Mouse (Mus musculus): ENCODE results near the gene Glipr1l1. TPM values are rescaled to one million over a fixed set of nuclear protein-coding genes. Genes with fewer than 3 reads are reported as not detected.
A peak's percentile ranks its signal among the peaks of the same experiment; 100 is the strongest.
"Not testable (repeated sequence)": the region's sequence is repeated elsewhere in the genome, so short reads cannot be mapped to it uniquely, and the experiment has no call there.

Gene Glipr1l1
- not detected in 2 replicates for polyA plus RNA-seq (2012; rRNA removed)

DNA sequence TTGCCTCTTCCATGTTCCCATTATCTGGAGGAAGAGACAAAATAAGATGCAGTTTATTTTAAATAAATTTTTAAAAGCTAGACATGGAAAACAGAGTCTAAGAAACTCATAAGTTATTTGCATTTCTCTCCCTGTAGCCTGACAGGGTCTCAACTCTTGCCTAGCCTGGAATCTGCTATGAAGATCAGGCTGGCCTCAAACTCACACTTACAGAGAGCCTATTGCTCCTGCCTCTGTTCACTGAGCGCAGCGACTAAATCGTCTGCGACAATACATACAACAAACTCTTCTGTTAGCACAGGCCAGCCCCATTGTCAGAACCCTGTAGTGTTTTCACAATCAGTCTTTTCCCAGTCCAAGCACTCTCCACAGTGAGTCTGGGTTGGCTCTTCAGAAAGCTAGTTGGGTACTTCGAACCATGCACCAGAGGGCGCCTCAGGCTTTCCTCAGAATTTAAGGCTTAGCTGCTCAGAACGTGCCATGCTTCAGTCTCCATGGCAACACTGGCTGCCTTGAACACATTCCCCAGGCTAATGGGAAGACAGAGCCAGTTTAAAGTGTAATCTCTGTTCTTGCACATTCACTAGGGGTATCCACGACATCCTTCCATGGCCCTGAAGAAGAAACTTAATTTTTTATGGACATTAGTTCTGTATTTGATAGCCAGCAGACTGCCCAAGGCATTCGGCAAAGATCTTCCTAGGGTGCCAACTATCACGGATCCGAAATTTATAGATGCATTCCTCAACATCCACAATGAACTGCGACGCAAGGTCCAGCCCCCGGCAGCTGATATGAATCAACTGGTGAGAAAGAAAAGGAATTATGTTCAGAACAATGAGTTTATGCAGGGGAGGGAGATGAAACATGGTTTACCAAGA, at the start of gene Glipr1l1:
Gene Glipr1l1, plus strand, starts transcription at position 488 of the 881 bp plus-strand sequence.
- DNase-seq: peak; percentile 66
- no peaks in the 10 kb centered on the region for H3K27me3 ChIP-seq (replicated peaks; ENCODE audit: control insufficient read depth, insufficient read depth, low read length)

DNA sequence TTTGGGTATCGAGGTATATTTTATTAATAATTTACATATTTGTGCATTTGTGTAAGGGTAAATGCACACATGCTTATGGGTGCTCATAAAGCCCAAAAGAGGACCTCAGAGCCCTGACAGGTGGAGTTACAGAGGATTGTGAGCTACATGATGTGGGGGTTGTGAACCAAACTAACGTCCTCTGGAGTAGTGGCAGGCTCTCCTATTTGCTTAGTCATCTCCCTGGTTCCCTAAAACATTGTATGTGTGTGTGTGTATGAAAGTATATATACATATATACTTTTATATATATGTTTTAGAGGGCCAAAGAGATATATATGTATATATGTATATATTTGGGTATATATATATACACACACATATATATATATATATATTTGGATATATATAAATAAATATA, 36.4 kb upstream of the Glipr1l1 start:
- 75% methylated on average over 2 of the region's 2 CpGs for WGBS
- TF ChIP-seq POLR2A (IDR thresholded peaks at IDR 0.05; ENCODE audit: low read depth, low read length) (no peak), CTCF (conservative IDR thresholded peaks at IDR 0.05; ENCODE audit: insufficient read depth, insufficient read length, low read depth, low read length) (no peak)
- no peaks in the 10 kb centered on the region for H3K4me1 ChIP-seq (ENCODE audit: control insufficient read depth, insufficient read depth, low read length)
- H3K27me3 ChIP-seq (replicated peaks; ENCODE audit: control insufficient read depth, insufficient read depth, low read length): no peaks in the 10 kb centered on the region
- no peak for DNase-seq
- H3K4me3 ChIP-seq (ENCODE audit: insufficient read depth, low read depth, low read length): no peak overlapping the region
- no peaks in the 10 kb centered on the region for H3K36me3 ChIP-seq (ENCODE audit: control insufficient read depth, insufficient read depth, low read length)
- H3K27ac ChIP-seq (ENCODE audit: insufficient read depth, low read depth, low read length): no peak overlapping the region

More for the DNA sequence above, at the start of gene Glipr1l1:
- TF ChIP-seq POLR2A (IDR thresholded peaks at IDR 0.05; ENCODE audit: low read depth, low read length) (no peak), CTCF (conservative IDR thresholded peaks at IDR 0.05; ENCODE audit: insufficient read depth, insufficient read length, low read depth, low read length) (peak; percentile 59)
- H3K36me3 ChIP-seq (ENCODE audit: control insufficient read depth, insufficient read depth, low read length): no peaks in the 10 kb centered on the region
- H3K4me1 ChIP-seq (ENCODE audit: control insufficient read depth, insufficient read depth, low read length): no peaks in the 10 kb centered on the region
- H3K4me3 ChIP-seq (ENCODE audit: insufficient read depth, low read depth, low read length): no peak within 1 kb of the TSS
- no peak within 1 kb of the TSS for H3K27ac ChIP-seq (ENCODE audit: insufficient read depth, low read depth, low read length)
- WGBS: 50% methylated on average over 14 of the region's 14 CpGs

DNA sequence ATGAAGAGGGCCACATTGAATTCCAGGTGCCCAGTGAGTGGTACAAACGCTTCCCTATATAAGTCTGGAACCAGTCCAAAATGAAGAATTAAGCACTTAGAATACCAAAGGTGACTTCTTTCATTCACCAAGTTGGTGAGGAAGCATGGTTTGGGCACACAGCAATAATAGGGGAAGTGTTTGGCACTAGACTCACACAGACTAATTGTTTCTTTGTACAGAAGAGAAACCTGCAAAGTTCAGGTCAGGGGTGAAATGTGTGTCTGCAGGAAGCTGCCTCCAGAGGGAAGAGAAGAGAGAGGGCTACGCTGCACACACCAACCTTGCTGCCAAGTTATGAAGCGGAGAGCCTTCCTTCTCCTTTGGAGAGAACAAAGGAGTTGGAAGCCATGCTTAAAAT, 31.3 kb upstream of the Glipr1l1 start:
- not testable (repeated sequence) for H3K4me1 ChIP-seq (ENCODE audit: control insufficient read depth, insufficient read depth, low read length)

DNA sequence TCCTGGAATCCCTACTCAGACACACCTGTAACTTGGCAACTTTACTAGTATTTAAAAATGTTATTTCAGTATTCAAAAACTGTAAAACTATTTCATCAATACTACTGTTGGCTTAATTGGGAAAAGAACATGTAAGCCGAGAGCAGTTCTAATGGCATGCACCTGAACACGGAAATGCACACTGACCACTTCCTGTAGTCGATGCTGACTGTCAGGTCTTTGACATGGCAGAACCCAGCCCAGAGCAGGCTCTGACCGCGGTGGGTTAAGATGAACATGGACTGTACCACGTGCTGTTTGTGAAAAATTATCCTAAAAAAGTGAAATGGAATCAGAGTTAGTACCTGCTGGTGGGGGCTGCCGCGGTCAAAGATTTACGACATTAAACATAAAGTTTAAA, 16.5 kb upstream of the Glipr1l1 start:
- H3K27me3 ChIP-seq (replicated peaks; ENCODE audit: control insufficient read depth, insufficient read depth, low read length); H3K4me3 ChIP-seq (ENCODE audit: insufficient read depth, low read depth, low read length); H3K36me3 ChIP-seq (ENCODE audit: control insufficient read depth, insufficient read depth, low read length); H3K27ac ChIP-seq (ENCODE audit: insufficient read depth, low read depth, low read length); H3K4me1 ChIP-seq (ENCODE audit: control insufficient read depth, insufficient read depth, low read length); DNase-seq: not testable (repeated sequence)
- WGBS: 63% methylated on average over 9 of the region's 9 CpGs

More for the DNA sequence above, 31.3 kb upstream of the Glipr1l1 start:
- H3K36me3 ChIP-seq (ENCODE audit: control insufficient read depth, insufficient read depth, low read length); DNase-seq; H3K4me3 ChIP-seq (ENCODE audit: insufficient read depth, low read depth, low read length); H3K27me3 ChIP-seq (replicated peaks; ENCODE audit: control insufficient read depth, insufficient read depth, low read length); H3K27ac ChIP-seq (ENCODE audit: insufficient read depth, low read depth, low read length): not testable (repeated sequence)
- WGBS: 66% methylated on average over 3 of the region's 3 CpGs

DNA sequence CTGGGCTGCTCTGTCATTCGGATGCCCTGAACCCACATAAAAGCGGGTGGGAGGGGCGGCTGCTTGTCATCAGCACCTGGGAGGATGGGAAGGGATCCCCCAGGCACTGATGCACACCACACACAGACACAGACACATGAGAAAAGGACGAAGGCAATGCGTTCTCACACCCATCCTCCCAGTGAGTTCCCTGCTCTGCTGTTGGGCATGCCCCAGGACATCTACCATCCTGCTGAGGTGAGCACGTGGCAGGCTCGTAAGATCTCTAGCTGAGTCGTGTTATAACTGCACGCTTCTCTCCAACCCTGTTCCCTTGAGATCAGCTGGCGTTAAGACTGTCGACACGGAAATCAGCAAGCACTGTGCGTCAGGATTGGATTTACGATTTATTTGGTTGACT, 15.7 kb upstream of the Glipr1l1 start:
- H3K27me3 ChIP-seq (replicated peaks; ENCODE audit: control insufficient read depth, insufficient read depth, low read length); H3K36me3 ChIP-seq (ENCODE audit: control insufficient read depth, insufficient read depth, low read length): not testable (repeated sequence)
- 23% methylated on average over 14 of the region's 14 CpGs for WGBS

DNA sequence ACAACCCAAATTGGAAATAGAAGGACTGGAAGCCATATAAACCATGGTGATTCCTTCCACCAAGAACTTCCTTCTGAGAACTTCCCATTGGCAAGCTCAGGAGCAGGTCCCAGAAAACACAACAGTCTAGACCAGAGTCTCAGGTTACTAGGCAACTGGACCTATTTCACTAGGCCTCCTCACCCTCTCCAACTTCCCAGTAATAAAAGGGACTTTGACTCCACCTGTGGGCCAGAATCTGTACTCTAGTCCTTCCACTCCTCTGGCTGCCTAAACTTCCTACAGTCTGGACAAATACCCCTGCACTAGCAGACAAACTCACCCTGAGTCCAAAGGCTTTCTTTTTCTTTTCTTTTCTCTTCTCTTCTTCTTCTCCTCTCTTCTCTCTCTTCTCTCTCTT, 8.8 kb upstream of the Glipr1l1 start:
- H3K36me3 ChIP-seq (ENCODE audit: control insufficient read depth, insufficient read depth, low read length): no peaks in the 10 kb centered on the region
- H3K27ac ChIP-seq (ENCODE audit: insufficient read depth, low read depth, low read length): no peak overlapping the region
- H3K27me3 ChIP-seq (replicated peaks; ENCODE audit: control insufficient read depth, insufficient read depth, low read length): no peaks in the 10 kb centered on the region
- no peak overlapping the region for H3K4me3 ChIP-seq (ENCODE audit: insufficient read depth, low read depth, low read length)
- TF ChIP-seq POLR2A (IDR thresholded peaks at IDR 0.05; ENCODE audit: low read depth, low read length) (no peak), CTCF (conservative IDR thresholded peaks at IDR 0.05; ENCODE audit: insufficient read depth, insufficient read length, low read depth, low read length) (no peak)
- DNase-seq: peak; percentile 4
- no peaks in the 10 kb centered on the region for H3K4me1 ChIP-seq (ENCODE audit: control insufficient read depth, insufficient read depth, low read length)

More for the DNA sequence above, 15.7 kb upstream of the Glipr1l1 start:
- DNase-seq; H3K4me3 ChIP-seq (ENCODE audit: insufficient read depth, low read depth, low read length); H3K27ac ChIP-seq (ENCODE audit: insufficient read depth, low read depth, low read length); H3K4me1 ChIP-seq (ENCODE audit: control insufficient read depth, insufficient read depth, low read length): not testable (repeated sequence)

DNA sequence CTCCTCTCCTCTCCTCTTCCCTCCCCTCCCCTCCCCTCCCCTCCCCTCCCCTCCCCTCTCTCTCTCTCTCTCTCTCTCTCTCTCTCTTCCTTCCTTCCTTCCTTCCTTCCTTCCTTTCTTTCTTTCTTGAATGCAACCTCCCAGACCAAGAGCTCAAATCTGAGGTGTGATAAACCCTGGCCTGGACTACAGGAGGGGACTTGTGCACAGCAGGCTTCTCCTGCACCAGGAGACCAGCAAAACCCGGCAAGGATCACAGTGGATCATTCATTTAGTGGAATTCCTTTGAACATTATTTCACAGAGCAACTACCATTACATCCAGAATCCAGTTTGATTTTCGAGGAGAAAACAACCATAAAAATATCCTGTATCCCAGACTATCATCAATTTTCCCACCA, 8.0 kb upstream of the Glipr1l1 start:
- H3K27ac ChIP-seq (ENCODE audit: insufficient read depth, low read depth, low read length); H3K4me3 ChIP-seq (ENCODE audit: insufficient read depth, low read depth, low read length); H3K27me3 ChIP-seq (replicated peaks; ENCODE audit: control insufficient read depth, insufficient read depth, low read length); H3K4me1 ChIP-seq (ENCODE audit: control insufficient read depth, insufficient read depth, low read length); H3K36me3 ChIP-seq (ENCODE audit: control insufficient read depth, insufficient read depth, low read length): not testable (repeated sequence)
- 59% methylated on average over 2 of the region's 2 CpGs for WGBS
- peak; percentile 2 for DNase-seq

DNA sequence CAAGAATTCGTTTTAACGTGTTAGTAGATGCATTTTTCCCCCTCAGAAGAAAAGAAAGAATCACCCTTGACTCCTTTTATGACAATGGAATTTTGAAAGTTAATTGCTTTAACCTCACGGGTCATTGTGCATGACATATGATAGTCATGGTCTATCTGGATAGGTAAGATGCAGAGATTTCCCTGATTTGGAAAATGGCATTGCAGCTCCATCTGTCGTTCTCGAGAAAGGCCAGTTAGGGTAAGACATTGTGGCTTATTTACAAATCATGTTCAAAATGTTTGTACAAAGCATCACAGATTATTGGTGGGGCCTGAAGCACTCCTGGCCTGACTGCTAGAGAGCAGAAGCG, 570 bp downstream of the Glipr1l1 start:
- not testable (repeated sequence) for H3K36me3 ChIP-seq (ENCODE audit: control insufficient read depth, insufficient read depth, low read length); H3K27me3 ChIP-seq (replicated peaks; ENCODE audit: control insufficient read depth, insufficient read depth, low read length); H3K27ac ChIP-seq (ENCODE audit: insufficient read depth, low read depth, low read length); H3K4me3 ChIP-seq (ENCODE audit: insufficient read depth, low read depth, low read length); DNase-seq; H3K4me1 ChIP-seq (ENCODE audit: control insufficient read depth, insufficient read depth, low read length)
- WGBS: 74% methylated on average over 6 of the region's 6 CpGs

Data from kidney, adult 2 months (tissue).